Mouse (Mus musculus): ENCODE data around the gene Zdhhc8. TPM values are rescaled to one million over a fixed set of nuclear protein-coding genes. Genes with fewer than 3 reads are reported as not detected.

Zdhhc8 gene
- polyA plus RNA-seq, 1 experiment from 2014 or later, result 1.6 TPM

DNA sequence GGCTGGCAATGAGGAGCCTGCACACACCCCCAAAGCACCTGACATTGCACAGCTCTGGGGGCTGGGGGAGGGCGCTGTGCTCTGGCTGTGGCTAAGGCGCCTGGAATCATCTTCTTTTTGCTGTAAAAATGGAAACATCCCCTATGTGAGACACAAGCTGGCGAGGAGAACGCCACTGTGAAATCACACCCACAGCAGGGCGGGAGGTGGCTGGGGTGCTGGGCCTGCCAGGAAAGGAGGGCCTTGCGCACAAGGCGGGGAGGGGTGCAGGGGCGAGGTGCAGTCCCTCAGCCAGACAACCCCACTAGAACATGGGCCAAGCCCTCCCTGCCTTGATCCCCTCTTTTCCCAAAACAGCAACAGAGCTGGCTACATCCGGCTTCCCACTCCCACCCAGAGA lies 61.7 kb downstream of the Zdhhc8 start:
- DNase-seq, result no peak
- Histone ChIP-seq H3K9ac (replicated peaks) (no peak overlapping the region), H3K27me3 (ENCODE audit: insufficient read depth, low read length) (no peaks in the 10 kb centered on the region), H3K27ac (ENCODE audit: low read depth) (no peak overlapping the region), H3K36me3 (replicated peaks; ENCODE audit: insufficient read depth, low read length) (no peaks in the 10 kb centered on the region), H3K4me1 (ENCODE audit: insufficient read depth) (peaks cover 6% of the 10 kb centered on the region), H3K4me2 (ENCODE audit: low read depth, low read length) (no peak overlapping the region), H3K4me3 (ENCODE audit: low read depth, low read length) (no peak overlapping the region), H3K9me3 (ENCODE audit: low read length) (no peaks in the 10 kb centered on the region)
- TF ChIP-seq CTCF (IDR thresholded peaks at IDR 0.05; ENCODE audit: low read depth) (no peak), EP300 (IDR thresholded peaks at IDR 0.05; ENCODE audit: low read depth) (no peak)
- no peak for ATAC-seq
- WGBS (ENCODE audit: insufficient replicate concordance), result 82% methylated on average over 9 of the region's 9 CpGs

DNA sequence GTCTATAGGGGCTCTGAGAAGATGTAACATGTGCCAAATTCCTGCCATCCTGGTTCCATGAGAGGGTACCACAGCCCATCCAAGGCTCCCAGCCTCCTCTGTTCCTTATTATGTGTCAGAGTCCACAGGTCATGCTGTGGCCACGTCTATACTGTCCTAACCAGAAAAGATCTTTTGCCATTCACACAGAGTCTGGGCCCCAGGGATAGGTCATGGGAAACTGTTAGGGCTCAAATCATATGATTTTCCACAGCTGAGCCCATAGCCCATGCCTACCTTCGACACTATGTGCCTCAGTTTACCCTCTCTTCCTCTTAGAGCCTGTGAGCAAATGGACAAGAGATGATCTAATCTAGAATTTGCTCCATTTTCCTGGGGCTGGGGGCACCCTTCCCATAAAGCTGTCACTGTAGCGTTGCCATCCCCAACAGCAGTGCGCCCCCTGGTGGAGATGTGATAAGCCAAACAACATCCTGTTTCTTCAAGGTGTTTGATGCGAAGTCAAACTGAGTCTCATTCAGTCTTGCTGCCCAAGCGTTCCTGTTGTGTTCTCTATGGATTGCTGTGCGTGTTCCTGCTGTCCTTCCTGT lies 62.6 kb downstream of the Zdhhc8 start:
- TF ChIP-seq EP300 (IDR thresholded peaks at IDR 0.05; ENCODE audit: low read depth) (no peak), CTCF (IDR thresholded peaks at IDR 0.05; ENCODE audit: low read depth) (peak; percentile 97)
- DNase-seq (peak; percentile 83), ATAC-seq (no peak)
- H3K4me2 ChIP-seq (ENCODE audit: low read depth, low read length), result no peak overlapping the region
- no peaks in the 10 kb centered on the region for H3K36me3 ChIP-seq (replicated peaks; ENCODE audit: insufficient read depth, low read length)
- H3K4me1 ChIP-seq (ENCODE audit: insufficient read depth), result peaks cover 6% of the 10 kb centered on the region
- H3K27me3 ChIP-seq (ENCODE audit: insufficient read depth, low read length), result no peaks in the 10 kb centered on the region
- H3K27ac ChIP-seq (ENCODE audit: low read depth), result no peak overlapping the region
- WGBS (ENCODE audit: insufficient replicate concordance), result 9% methylated on average over 7 of the region's 7 CpGs
- H3K9me3 ChIP-seq (ENCODE audit: low read length), result no peaks in the 10 kb centered on the region
- no peak overlapping the region for H3K4me3 ChIP-seq (ENCODE audit: low read depth, low read length)
- no peak overlapping the region for H3K9ac ChIP-seq (replicated peaks)

MicroRNA genes within 50 kb of the gene (microRNA counts, 519-probe panel; counts per million panel counts)
- microRNA mmu-miR-1306, result not detected

Small RNA genes lying within 50 kb of the gene (microRNA-seq; reads per million reads assigned to microRNA genes)
- gene Gm24572, result not detected
- gene Mir1306, result 207 reads per million, percentile 50 among the genes with 10 or more reads in this experiment

Other genes with a start within 250 kb of the Zdhhc8 start
- gene Dgcr6, start 182.3 kb downstream of the Zdhhc8 start, polyA plus RNA-seq (2015; fragmentation: Nextera tagmentation; extraction: Ambion mirVana), result 23.2 and 24.4 TPM in 2 replicates
- 2.9 and 3.0 TPM in 2 replicates for gene Prodh, start 144.9 kb downstream of the Zdhhc8 start, polyA plus RNA-seq (2015; fragmentation: Nextera tagmentation; extraction: Ambion mirVana)
- 0.15 and 0.21 TPM in 2 replicates for gene Rtn4r, start 107.5 kb downstream of the Zdhhc8 start, polyA plus RNA-seq (2015; fragmentation: Nextera tagmentation; extraction: Ambion mirVana)
- not detected in 2 replicates for gene Ccdc188, start 17.3 kb downstream of the Zdhhc8 start, polyA plus RNA-seq (2015; fragmentation: Nextera tagmentation; extraction: Ambion mirVana)
- gene Trmt2a, start 13.5 kb upstream of the Zdhhc8 start, polyA plus RNA-seq (2015; fragmentation: Nextera tagmentation; extraction: Ambion mirVana), result 22.9 and 23.3 TPM in 2 replicates
- 156 and 160 TPM in 2 replicates for gene Ranbp1, start 13.6 kb upstream of the Zdhhc8 start, polyA plus RNA-seq (2015; fragmentation: Nextera tagmentation; extraction: Ambion mirVana)
- 1.1 TPM in 1 of 2 replicates, not detected in the other for gene Gm49776, start 23.2 kb upstream of the Zdhhc8 start, polyA plus RNA-seq (2015; fragmentation: Nextera tagmentation; extraction: Ambion mirVana)
- 5.4 and 9.2 TPM in 2 replicates for gene Dgcr8, start 54.1 kb upstream of the Zdhhc8 start, polyA plus RNA-seq (2015; fragmentation: Nextera tagmentation; extraction: Ambion mirVana)
- 54.1 and 61.1 TPM in 2 replicates for gene Tango2, start 113.0 kb upstream of the Zdhhc8 start, polyA plus RNA-seq (2015; fragmentation: Nextera tagmentation; extraction: Ambion mirVana)
- 7.0 and 9.7 TPM in 2 replicates for gene Arvcf, start 113.0 kb upstream of the Zdhhc8 start, polyA plus RNA-seq (2015; fragmentation: Nextera tagmentation; extraction: Ambion mirVana)
- gene Txnrd2, start 191.2 kb upstream of the Zdhhc8 start, polyA plus RNA-seq (2015; fragmentation: Nextera tagmentation; extraction: Ambion mirVana), result 51.2 and 53.3 TPM in 2 replicates
- gene Comt, start 191.7 kb upstream of the Zdhhc8 start, polyA plus RNA-seq (2015; fragmentation: Nextera tagmentation; extraction: Ambion mirVana), result 100 and 125 TPM in 2 replicates